Mouse (Mus musculus) heart, adult 18-20 months (tissue): Measurements from ENCODE around the gene Clec11a. TPM values are rescaled to one million over a fixed set of nuclear protein-coding genes. Genes with fewer than 3 reads are reported as not detected.

ENCODE experiments used
- DNase-seq, 2 experiments: peaks; one replicate each; pipeline ENCODE4 v3.0.0; 2021 to 2022; ENCODE audit warnings: mixed read lengths in 1 of 2
- total RNA-seq, 2 experiments: library from RNA; stranded (reverse); gene quantifications; 2 replicates each; pipeline ENCODE4 v1.2.3; 2021

Clec11a gene
- total RNA-seq, 2 experiments from 2014 or later = 0.69 to 0.87 TPM

DNA sequence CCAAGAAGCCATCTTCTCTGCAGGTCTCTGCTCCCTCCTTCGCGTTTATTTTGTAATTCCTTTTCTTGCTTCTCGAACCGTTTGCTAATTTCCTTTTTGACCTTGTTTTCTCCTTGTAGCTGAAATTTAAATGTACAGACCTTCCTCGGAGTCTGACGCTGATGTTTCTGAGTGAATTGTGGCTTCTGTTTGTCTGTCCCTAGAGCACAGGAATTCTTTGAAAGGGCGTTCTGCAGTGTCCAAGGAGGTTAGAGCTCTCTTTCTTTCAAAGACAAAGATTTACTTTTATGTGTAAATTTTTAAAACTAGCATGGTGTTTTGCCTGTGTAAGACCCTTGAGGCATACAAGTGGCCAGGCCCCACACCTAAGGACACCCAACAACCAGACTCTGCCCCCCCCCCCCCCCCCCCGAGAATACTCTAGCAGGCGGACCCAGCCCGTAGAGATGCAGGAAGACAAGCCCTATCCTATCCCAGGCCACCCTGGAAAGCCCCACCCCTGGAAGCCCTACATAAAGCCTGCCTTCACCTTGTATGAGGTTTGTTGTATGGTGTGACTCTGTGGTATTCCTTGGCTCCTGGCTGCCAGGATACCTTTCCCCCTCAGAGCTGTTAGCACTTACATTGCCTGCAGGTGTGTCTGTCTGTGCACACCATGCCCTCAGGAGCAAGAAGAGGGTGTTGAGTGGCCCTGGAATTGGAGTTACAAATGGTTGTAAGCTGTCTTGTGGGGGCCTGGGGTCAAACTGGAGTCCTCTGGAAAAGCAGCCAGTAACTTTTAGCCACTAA lies 30.0 kb downstream of the Clec11a start:
- no peak for DNase-seq

DNA sequence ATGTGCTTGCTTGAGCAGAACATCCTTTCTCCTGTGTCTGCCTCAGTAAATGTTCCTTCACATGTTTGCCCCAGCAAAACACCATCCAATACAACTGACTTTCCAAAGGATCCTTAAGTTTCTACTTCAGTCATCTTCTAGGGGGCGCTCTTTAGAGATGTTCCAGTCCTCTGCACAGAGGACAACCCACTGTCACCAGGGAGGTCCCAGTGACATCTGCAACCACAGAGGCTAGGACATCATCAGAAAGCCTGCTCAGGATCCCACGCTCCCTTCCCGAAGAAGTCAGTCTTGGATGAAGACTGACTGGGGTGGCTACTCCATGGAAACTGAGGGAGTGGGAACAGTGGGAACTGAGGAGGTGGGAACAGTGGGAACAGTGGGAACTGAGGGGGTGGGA lies 31.2 kb downstream of the Clec11a start:
- DNase-seq = no peak

DNA sequence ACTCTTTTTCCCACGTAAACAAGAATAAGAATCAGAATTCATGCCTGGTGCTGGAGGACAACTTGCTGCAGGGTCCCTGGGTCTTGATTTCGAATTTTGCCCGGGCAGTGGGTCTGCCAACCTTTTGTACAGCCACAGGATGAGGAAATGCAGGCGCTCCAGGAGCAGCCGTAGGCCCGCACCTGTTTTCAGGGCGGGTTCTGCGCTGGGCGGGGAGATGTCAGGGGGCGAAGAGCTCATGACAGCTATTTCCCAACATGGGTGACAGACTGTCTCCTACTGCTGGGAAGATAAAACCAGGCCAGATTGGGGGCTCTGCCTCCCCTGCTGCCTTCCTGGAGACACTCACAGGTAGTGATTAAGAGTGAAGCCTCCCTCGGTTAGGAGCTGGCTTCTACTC lies 32.6 kb downstream of the Clec11a start:
- no peak for DNase-seq

DNA sequence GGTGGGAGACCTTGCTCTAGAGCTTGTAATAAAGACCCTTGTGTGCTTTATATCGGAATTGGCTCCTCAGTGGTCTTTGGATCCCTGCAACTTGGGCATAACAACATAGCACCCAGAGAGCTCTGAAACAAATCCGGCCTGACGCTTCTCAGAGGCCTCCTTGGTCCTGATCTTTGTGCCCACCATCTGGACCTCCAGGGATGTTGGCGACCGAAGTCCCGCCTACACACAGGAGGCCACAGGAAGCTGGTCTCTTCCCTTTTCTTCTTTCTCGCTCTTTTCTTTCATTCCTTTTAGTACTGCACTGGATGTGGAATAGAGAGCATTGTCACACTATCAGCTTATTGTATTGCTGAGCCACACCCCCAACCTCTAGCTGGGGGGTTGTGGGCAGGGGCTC lies 33.3 kb downstream of the Clec11a start:
- no peak for DNase-seq

DNA sequence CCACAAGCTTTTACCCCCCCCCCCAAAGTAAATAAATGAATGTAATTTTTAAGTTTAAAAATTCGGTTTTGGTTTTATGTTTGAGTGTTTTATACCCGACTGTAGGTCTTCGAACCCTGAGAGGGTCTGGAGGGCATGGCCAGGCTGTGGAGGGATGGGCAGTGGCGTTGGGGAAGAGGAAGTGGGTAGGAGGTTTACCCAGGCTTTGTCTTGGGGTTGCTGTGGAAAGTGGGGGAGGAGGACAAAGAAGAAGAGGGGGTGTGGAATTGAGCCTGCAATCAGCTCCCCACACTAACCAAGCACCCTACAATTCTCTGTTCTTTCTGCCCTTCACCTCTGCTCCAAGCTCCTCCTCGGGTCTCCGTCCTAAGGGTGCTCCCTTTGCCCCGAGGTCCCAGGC lies 34.2 kb downstream of the Clec11a start:
- DNase-seq = no peak

DNA sequence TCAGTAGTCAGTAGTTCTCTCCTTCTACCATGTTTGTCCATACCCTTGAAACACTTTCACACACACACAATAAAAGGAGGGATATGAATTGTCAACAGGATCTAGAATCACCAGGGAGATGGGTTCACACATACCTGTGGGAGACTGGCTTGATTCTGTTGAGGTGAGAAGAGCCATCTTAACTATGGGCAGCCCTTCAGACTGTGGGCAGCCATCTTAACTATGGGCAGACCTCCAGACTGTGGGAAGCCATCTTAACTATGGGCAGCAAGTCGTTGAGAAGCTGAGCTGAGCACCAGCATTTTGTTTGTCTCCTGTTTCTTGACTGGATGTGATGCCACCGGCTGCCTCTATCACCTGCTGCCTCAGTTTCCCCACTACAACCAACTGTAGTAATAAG lies 35.4 kb downstream of the Clec11a start:
- DNase-seq = no peak

DNA sequence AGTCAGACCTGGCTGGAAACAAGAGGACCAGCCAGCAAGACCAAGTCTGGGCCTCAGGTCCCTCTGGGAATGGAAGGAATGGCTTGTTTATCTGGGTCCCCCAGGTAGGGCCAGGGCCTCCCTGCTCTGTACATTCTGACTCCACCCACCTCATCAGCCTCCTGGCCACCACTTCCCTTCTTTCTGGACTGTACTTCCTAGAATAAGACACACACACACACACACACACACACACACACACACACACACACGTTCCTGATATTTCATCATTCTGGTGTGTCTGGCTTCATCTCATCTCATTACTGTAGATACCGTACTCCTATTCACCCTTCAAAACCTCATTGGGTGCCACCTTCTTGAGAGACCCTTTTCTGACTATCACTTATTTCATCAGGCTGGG lies 37.3 kb downstream of the Clec11a start:
- DNase-seq = no peak

DNA sequence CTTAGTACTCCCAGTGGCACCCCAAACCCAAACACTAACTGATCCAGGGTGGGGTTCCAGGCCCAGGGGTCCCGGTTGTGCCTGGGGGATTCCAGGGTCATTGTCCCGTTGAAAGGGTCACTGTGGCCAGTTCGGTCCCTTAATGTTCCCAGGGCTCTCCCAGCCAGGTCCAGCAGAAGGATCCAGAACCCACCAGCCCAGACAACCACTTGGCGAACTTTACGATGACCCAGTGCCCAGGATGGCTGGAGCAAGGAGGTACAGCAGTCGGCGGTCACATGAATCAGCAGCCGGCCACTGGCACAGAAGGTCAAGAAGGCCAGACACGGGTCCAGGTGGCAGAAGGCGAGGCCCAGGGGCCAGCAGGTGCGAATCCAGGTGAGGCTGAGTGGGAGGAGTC lies 38.6 kb downstream of the Clec11a start:
- no peak for DNase-seq

DNA sequence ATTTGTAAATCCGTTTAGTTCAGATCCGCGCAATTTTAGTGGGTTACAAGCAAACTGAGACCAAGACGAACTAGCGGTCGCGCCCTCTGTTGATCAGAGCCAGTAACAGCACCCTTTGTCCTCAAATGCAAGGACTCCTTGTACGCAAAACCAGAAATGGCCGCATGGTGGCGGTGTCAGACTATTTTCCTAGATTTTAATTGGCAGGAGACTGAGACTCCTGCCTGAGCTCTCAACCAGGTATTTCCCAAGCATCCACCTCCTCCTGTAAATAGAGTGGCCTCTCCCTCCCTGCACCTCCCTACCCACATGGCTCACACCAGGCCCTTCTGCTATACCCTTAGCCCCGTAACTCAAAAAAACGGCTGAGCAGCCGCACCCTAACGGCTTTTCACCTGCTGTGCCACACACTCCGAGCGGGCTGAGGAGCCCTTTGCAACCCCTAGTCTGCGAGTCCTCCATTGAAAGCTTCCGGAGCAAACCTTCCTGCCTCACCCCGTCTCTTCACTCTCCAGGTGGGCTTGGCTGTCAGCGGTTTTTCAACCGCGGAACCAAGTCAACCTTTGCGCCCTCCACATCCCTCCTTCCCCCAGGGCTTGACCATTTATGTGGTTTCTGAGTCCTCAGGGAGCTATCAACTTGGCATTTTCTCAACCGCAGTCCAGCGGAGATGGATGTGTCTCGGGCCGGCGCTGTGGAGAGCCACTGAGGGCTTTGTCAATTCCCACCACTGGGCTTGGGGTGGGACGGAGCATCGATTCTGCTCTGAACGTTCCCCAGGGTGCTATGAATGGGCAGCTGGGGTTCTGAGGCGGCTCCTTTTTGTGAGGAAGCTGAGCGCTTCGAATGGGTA lies 43.7 kb downstream of the Clec11a start:
- DNase-seq = peak; percentile 91 to 99

DNA sequence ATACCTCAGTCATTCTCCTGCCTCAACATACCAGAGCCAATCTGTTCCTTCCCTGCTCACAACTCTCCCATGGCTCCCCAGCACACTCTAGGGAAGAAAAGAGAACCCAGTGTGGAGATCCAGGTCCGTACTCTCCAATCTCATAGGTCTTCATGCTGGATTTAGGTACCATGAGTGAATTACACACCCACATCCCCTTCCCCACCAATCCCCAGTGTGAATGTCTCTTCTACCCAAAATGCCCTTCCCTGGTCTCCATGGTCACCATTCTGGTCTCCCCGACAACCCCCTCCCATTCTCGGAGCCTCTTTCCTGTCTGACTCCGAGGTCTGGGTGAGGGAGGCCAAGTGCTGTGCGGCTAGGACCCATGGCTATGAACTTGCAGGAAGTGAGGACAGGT lies 45.6 kb downstream of the Clec11a start, which contains the start of gene Gm15517:
Gene Gm15517, plus strand, starts transcription at position 301 of the 400 bp plus-strand sequence.
- no peak for DNase-seq

DNA sequence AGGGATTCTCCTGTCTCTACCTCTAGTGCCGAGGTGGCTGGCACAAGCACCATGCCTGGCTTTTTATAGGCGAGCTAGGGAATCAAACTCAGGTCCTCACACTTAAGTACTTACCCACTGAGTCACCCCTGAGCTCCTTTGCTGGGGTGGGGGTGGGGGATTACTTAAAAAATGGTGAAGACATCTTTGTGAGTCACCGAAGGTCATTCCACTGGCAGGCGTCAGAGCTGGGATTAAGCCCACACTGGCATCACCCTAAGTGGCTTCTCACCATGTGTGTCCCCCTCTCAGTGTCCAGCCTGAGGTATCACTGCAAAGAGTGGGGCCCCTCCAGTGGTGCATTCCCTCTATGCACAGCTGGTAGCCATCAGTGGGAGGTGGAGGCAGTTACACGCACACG lies 46.3 kb downstream of the Clec11a start:
- no peak for DNase-seq

DNA sequence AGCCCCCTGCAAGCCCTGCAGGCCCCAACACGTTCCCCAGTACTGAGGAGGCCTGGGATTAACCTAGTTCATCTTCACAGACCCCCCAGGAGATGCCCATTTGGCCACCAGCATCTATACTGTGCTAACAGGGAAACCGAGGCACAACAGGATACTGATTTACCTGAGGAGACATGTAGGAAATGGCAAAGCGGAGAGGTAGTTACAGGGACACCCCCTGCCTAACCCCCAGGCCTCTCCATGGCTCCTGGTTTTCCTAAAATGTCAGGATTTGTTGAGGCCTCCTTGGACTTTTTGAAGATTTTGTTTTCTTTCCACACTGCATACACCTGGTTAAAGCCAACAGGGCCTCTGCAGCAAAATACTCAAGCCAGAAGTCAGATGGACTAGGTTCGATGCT lies 49.4 kb downstream of the Clec11a start, which contains the start of gene Acp4:
Gene Acp4, minus strand, starts transcription at position 101 of the 400 bp plus-strand sequence.
- DNase-seq = no peak

DNA sequence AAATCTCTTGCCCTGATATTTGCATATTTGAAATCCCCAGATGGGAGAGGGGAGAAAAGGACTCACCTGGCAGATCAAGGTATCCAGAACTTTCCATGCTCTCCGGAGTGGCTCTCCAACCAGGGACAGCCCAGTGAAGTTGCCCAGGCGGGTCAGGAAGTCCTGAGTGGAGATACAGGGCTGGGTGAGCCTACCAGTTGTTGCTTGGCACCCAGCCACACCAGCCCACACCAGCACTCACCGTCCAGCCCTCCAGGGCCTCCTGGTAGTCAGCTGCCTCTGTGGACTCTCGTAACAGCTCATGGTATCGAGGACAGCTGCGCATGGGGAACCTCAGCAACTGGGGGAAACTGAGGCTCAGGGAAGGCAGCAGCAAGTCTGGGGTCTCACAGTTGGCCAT lies 51.8 kb downstream of the Clec11a start:
- DNase-seq = no peak

DNA sequence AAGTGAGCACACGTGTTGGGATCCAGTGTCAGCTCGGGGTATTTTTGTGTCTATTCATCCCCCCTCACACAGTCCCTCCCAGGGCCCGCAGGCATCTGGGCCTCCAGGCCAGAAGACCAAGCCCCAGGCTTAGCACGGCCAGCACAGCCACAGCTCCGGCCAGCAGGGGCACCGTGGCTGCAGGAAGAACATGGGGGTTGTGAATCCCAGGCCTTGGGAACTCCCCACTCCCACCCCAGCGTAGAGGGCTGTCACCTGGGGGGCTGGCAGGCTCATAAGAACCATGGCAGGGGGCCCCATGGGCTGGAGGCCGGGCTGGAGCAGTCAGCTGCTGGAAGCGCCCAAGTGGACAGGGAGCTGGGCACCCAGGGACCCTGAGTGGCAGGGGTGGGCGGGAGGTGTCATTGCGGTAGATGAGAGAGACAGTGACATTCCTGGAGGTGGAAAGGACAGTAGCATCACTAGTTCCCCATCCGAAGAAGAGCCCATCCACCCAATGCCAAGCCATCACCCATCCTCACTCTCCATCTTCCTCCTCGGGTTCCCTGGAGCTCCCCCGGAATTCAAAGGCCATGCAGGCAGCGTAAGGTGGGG lies 53.6 kb downstream of the Clec11a start:
- DNase-seq = no peak

Other genes starting within 250 kb of the Clec11a start
- gene Klk1b21, start 204.6 kb downstream of the Clec11a start, total RNA-seq = not detected
- not detected for gene Klk1b22, start 194.2 kb downstream of the Clec11a start, total RNA-seq
- gene Klk1b16, start 170.1 kb downstream of the Clec11a start, total RNA-seq = not detected
- gene Klk1b24, start 118.7 kb downstream of the Clec11a start, total RNA-seq = not detected
- not detected for gene Klk1b3, start 108.7 kb downstream of the Clec11a start, total RNA-seq
- gene Klk1b4, start 99.5 kb downstream of the Clec11a start, total RNA-seq = not detected
- gene Klk1b5, start 91.0 kb downstream of the Clec11a start, total RNA-seq = not detected
- under 1 TPM in 1 of 2 experiments, not detected in 1; 0.60 TPM for gene Klk1, start 81.5 kb downstream of the Clec11a start, total RNA-seq
- not detected for gene Gm36864, start 70.7 kb downstream of the Clec11a start, total RNA-seq
- gene 1700028J19Rik, start 60.2 kb downstream of the Clec11a start, total RNA-seq = under 1 TPM; 0.25 to 0.28 TPM
- 10 to 100 TPM in 1 of 2 experiments, 1 to 10 TPM in 1; 8.1 to 11.5 TPM for gene 2410002F23Rik, start 60.2 kb downstream of the Clec11a start, total RNA-seq
- gene Acp4, start 49.5 kb downstream of the Clec11a start, total RNA-seq = not detected
- gene Gm15517, start 45.5 kb downstream of the Clec11a start, total RNA-seq = not detected
- 1 to 10 TPM; 2.1 to 2.7 TPM for gene Shank1, start 3.4 kb upstream of the Clec11a start, total RNA-seq
- 1 to 10 TPM; 2.3 to 2.9 TPM for gene Syt3, start 77.2 kb upstream of the Clec11a start, total RNA-seq
- gene 1700008O03Rik, start 78.9 kb upstream of the Clec11a start, total RNA-seq = under 1 TPM; 0.30 to 0.31 TPM
- 10 to 100 TPM; 31.2 to 66.0 TPM for gene Lrrc4b, start 122.1 kb upstream of the Clec11a start, total RNA-seq
- gene Aspdh, start 158.5 kb upstream of the Clec11a start, total RNA-seq = 1 to 10 TPM in 1 of 2 experiments, under 1 TPM in 1; 0.41 to 1.4 TPM
- gene Josd2, start 161.1 kb upstream of the Clec11a start, total RNA-seq = 100 to 1,000 TPM in 1 of 2 experiments, 10 to 100 TPM in 1; 98.6 to 108 TPM
- 10 to 100 TPM; 79.6 to 85.6 TPM for gene Emc10, start 189.6 kb upstream of the Clec11a start, total RNA-seq
- gene Fam71e1, start 189.7 kb upstream of the Clec11a start, total RNA-seq = 1 to 10 TPM; 1.6 to 4.3 TPM
- 10 to 100 TPM; 10.2 to 10.8 TPM for gene Mybpc2, start 217.8 kb upstream of the Clec11a start, total RNA-seq
- gene Spib, start 225.2 kb upstream of the Clec11a start, total RNA-seq = 1 to 10 TPM in 1 of 2 experiments, under 1 TPM in 1; 0.37 to 4.8 TPM
- gene Pold1, start 241.9 kb upstream of the Clec11a start, total RNA-seq = 10 to 100 TPM; 12.6 to 16.2 TPM
- 10 to 100 TPM; 43.9 to 47.3 TPM for gene Nr1h2, start 247.0 kb upstream of the Clec11a start, total RNA-seq